Comparison of ENCODE assay signal across 15 mouse cellular contexts in the genomic region with DNA sequence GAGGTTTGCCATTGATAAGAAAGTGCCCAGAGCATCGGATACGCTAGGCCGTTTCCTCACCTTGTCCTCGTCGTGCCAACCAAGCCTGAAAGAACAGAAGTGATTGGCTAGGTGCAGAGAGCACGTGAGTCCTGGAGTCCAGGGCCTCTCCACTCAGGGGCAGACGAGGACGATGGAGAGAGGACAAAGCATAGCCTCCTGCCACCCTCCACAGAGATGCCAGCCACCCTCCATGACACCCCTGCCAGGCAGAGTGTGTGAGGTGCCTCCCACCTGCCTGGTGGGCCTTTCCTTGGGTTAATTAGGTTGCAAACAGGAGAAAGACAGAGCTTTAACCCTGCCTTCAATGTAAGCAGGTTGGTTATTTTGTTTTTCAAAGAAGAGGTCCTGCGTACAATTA.
DNase-seq lines count a peak whose midpoint lies in the region; ATAC-seq lines count a peak whose summit lies in the region.
"Had no signal": no experiment of that assay in that cellular context is flagged by ENCODE, and none has a peak within 500 bp of the region (broad histone marks: within the 10 kb centered on the region; RNA-seq: fewer than 3 reads in every experiment).

No protein-coding gene starts in this region.

- H3K4me1 ChIP-seq in heart, embryonic 12.5 days (replicated peaks), result peaks cover 33% of the 10 kb centered on the region
- peaks cover 76% of the 10 kb centered on the region for H3K4me1 ChIP-seq in hindbrain, embryonic 10.5 days (replicated peaks)
- H3K4me1 ChIP-seq in midbrain, embryonic 10.5 days, result peaks cover 75% of the 10 kb centered on the region
- peaks cover 74% of the 10 kb centered on the region for H3K4me1 ChIP-seq in neural tube, embryonic 13.5 days (replicated peaks)

- WGBS in heart, embryonic 12.5 days, result 83% methylated on average over 9 of the region's 9 CpGs
- WGBS in hindbrain, embryonic 10.5 days, result 73% methylated on average over 9 of the region's 9 CpGs
- 87% methylated on average over 9 of the region's 9 CpGs for WGBS in midbrain, embryonic 10.5 days
- 79% methylated on average over 9 of the region's 9 CpGs for WGBS in neural tube, embryonic 13.5 days

- H3K9ac ChIP-seq in heart, embryonic 12.5 days, result no peak overlapping the region
- no peak overlapping the region for H3K9ac ChIP-seq in neural tube, embryonic 13.5 days
- H3K9ac ChIP-seq: intestine, embryonic 15.5 days had no signal

- no peak overlapping the region for H3K4me2 ChIP-seq in heart, embryonic 12.5 days
- no peak overlapping the region for H3K4me2 ChIP-seq in neural tube, embryonic 13.5 days
- H3K4me2 ChIP-seq: intestine, embryonic 15.5 days had no signal

- no peaks in the 10 kb centered on the region for H3K36me3 ChIP-seq in heart, embryonic 12.5 days
- H3K36me3 ChIP-seq in hindbrain, embryonic 10.5 days, result no peaks in the 10 kb centered on the region
- peaks cover 9% of the 10 kb centered on the region; the same call in 1 of the 2 replicates for H3K36me3 ChIP-seq in midbrain, embryonic 10.5 days
- H3K36me3 ChIP-seq in neural tube, embryonic 13.5 days, result no peaks in the 10 kb centered on the region
- H3K36me3 ChIP-seq: intestine, embryonic 15.5 days had no signal

- H3K27me3 ChIP-seq in heart, embryonic 12.5 days (replicated peaks), result no peaks in the 10 kb centered on the region
- H3K27me3 ChIP-seq in hindbrain, embryonic 10.5 days (ENCODE audit: insufficient read depth, poor library complexity, severe bottlenecking), result no peaks in the 10 kb centered on the region
- peaks cover 4% of the 10 kb centered on the region; the same call in 1 of the 2 replicates for H3K27me3 ChIP-seq in midbrain, embryonic 10.5 days (ENCODE audit: low read depth, poor library complexity, severe bottlenecking)
- H3K27me3 ChIP-seq in neural tube, embryonic 13.5 days, result 0 out of 2 replicates have a peak, but pooled peaks cover 3% of the 10 kb centered on the region
- H3K27me3 ChIP-seq: CH12.LX; intestine, embryonic 15.5 days had no signal

- no peak overlapping the region for H3K4me3 ChIP-seq in heart, embryonic 12.5 days
- no peak overlapping the region for H3K4me3 ChIP-seq in hindbrain, embryonic 10.5 days
- no peak overlapping the region for H3K4me3 ChIP-seq in midbrain, embryonic 10.5 days
- no peak overlapping the region for H3K4me3 ChIP-seq in neural tube, embryonic 13.5 days
- H3K4me3 ChIP-seq: heart, adult 2 months; intestine, embryonic 15.5 days had no signal

- no peak for ATAC-seq in heart, embryonic 12.5 days (ENCODE audit: insufficient number of reproducible peaks, low FRiP score)
- ATAC-seq in neural tube, embryonic 13.5 days (ENCODE audit: low read depth), result no peak
- ATAC-seq: activated CD4-positive, CD25-positive, alpha-beta regulatory T cell, adult 4 months; intestine, embryonic 15.5 days had no signal

- no peak overlapping the region for H3K27ac ChIP-seq in heart, embryonic 12.5 days (ENCODE audit: poor library complexity, severe bottlenecking)
- H3K27ac ChIP-seq in hindbrain, embryonic 10.5 days, result peak overlapping the region; percentile 73
- H3K27ac ChIP-seq in midbrain, embryonic 10.5 days (replicated peaks), result peak overlapping the region; percentile 78; the same call in 1 of the 2 replicates
- peak overlapping the region; percentile 62 for H3K27ac ChIP-seq in neural tube, embryonic 13.5 days (replicated peaks)
- H3K27ac ChIP-seq: heart, adult 2 months; intestine, embryonic 15.5 days had no signal

- DNase-seq in heart, adult 11 months, result peak; percentile 88
- DNase-seq in hindbrain, embryonic 10.5 days (ENCODE audit: low spot score), result no peak
- no peak for DNase-seq in midbrain, embryonic 10.5 days (ENCODE audit: low spot score)
- DNase-seq in kidney, postnatal 10 days, result no peak
- no peak for DNase-seq in spleen, adult 18-20 months
- no peak for DNase-seq in adrenal gland, adult 8-10 months
- DNase-seq: cerebellum, postnatal 25 days; heart, adult 2 months; kidney, postnatal 25 days; right cerebral cortex, postnatal 14 days had no signal

- no peaks in the 10 kb centered on the region for H3K9me3 ChIP-seq in heart, embryonic 12.5 days (replicated peaks)
- no peaks in the 10 kb centered on the region for H3K9me3 ChIP-seq in hindbrain, embryonic 10.5 days
- H3K9me3 ChIP-seq in midbrain, embryonic 10.5 days (replicated peaks), result no peaks in the 10 kb centered on the region
- no peaks in the 10 kb centered on the region for H3K9me3 ChIP-seq in neural tube, embryonic 13.5 days
- H3K9me3 ChIP-seq: intestine, embryonic 15.5 days had no signal
